Comparison of ENCODE assay signal across 8 mouse cellular contexts in genomic region chr4:148173811-148174494, GRCm38 (mm10). TPM values are rescaled to one million over a fixed set of nuclear protein-coding genes. Genes with fewer than 3 reads are reported as not detected.
DNase-seq lines count a peak whose midpoint lies in the region; ATAC-seq lines count a peak whose summit lies in the region.

No protein-coding gene starts in this region.

- WGBS in hindbrain, embryonic 10.5 days: 1% methylated on average over 30 of the region's 30 CpGs
- WGBS in midbrain, embryonic 11.5 days: under 1% methylated on average over 30 of the region's 30 CpGs

- H3K27me3 ChIP-seq in hindbrain, embryonic 10.5 days (ENCODE audit: insufficient read depth, poor library complexity, severe bottlenecking): peaks cover 91% of the 10 kb centered on the region
- H3K27me3 ChIP-seq in midbrain, embryonic 11.5 days (ENCODE audit: control insufficient read depth, insufficient read depth, low read length): peaks cover 48% of the 10 kb centered on the region

- H3K4me3 ChIP-seq in hindbrain, embryonic 10.5 days: peak overlapping the region; percentile 41
- H3K4me3 ChIP-seq in midbrain, embryonic 11.5 days (ENCODE audit: low read depth, low read length): peak overlapping the region; percentile 9; the same call in 1 of the 2 replicates

- peak; percentile 77 for DNase-seq in ES-CJ7 (ENCODE audit: low read depth, low spot score)
- peak; percentile 43 for DNase-seq in cerebellum, adult 8-10 months
- DNase-seq in hindbrain, embryonic 10.5 days (ENCODE audit: low spot score): peak; percentile 44
- DNase-seq in midbrain, embryonic 11.5 days (ENCODE audit: low spot score, missing footprints): peak; percentile 93
- DNase-seq in urinary bladder, adult 18-20 months (ENCODE audit: low spot score in 2 of 2): no peak
- DNase-seq in adrenal gland, postnatal 10 days: no peak
- DNase-seq in adrenal gland, postnatal 4 days (ENCODE audit: low spot score in 2 of 2): no peak
- no peak for DNase-seq in spleen, postnatal 36 days (ENCODE audit: low spot score in 2 of 2)

- 0 out of 2 replicates have a peak overlapping the region, but pooled peaks have one; percentile 21 for H3K9ac ChIP-seq in midbrain, embryonic 11.5 days (ENCODE audit: low read length)

- peak overlapping the region; percentile 42 for H3K4me2 ChIP-seq in midbrain, embryonic 11.5 days

- ATAC-seq in midbrain, embryonic 11.5 days (ENCODE audit: low FRiP score): peak; percentile 56

- no peaks in the 10 kb centered on the region for H3K9me3 ChIP-seq in hindbrain, embryonic 10.5 days
- H3K9me3 ChIP-seq in midbrain, embryonic 11.5 days (ENCODE audit: control insufficient read depth, low read length): no peaks in the 10 kb centered on the region

- peak overlapping the region; percentile 45; the same call in 1 of the 2 replicates for H3K27ac ChIP-seq in hindbrain, embryonic 10.5 days
- H3K27ac ChIP-seq in midbrain, embryonic 11.5 days (ENCODE audit: low read depth, low read length): peak overlapping the region; percentile 33; the same call in 1 of the 2 replicates

- H3K36me3 ChIP-seq in hindbrain, embryonic 10.5 days: no peaks in the 10 kb centered on the region
- no peaks in the 10 kb centered on the region for H3K36me3 ChIP-seq in midbrain, embryonic 11.5 days (ENCODE audit: control insufficient read depth, insufficient read depth, low read length)

- peaks cover 45% of the 10 kb centered on the region for H3K4me1 ChIP-seq in hindbrain, embryonic 10.5 days (replicated peaks)
- peaks cover 14% of the 10 kb centered on the region for H3K4me1 ChIP-seq in midbrain, embryonic 11.5 days (ENCODE audit: control insufficient read depth, insufficient read depth, low read length)

RNA-seq across cellular contexts. Expression of gene Fbxo2, which starts 13.5 kb away (rescaled TPM):
- 3.3 and 4.6 TPM in 2 replicates for polyA plus RNA-seq in hindbrain, embryonic 10.5 days (2016; fragmentation: Nextera tagmentation; extraction: Ambion mirVana)
- polyA plus RNA-seq in midbrain, embryonic 11.5 days (2014; fragmentation: Nextera tagmentation; extraction: Ambion mirVana): 0.58 and 1.1 TPM in 2 replicates
- total RNA-seq in adrenal gland, postnatal 10 days (2021): 1 to 10 TPM; 2.3 to 3.3 TPM
- 1 to 10 TPM; 2.7 to 2.8 TPM for total RNA-seq in adrenal gland, postnatal 4 days (2021)

RNA-seq across cellular contexts. Expression of gene Fbxo44, which starts 13.7 kb away (rescaled TPM):
- polyA plus RNA-seq in hindbrain, embryonic 10.5 days (2016; fragmentation: Nextera tagmentation; extraction: Ambion mirVana): 48.0 and 86.5 TPM in 2 replicates
- polyA plus RNA-seq in midbrain, embryonic 11.5 days (2014; fragmentation: Nextera tagmentation; extraction: Ambion mirVana): 65.3 and 71.4 TPM in 2 replicates
- total RNA-seq in adrenal gland, postnatal 10 days (2021): 1 to 10 TPM; 7.1 to 7.2 TPM
- 10 to 100 TPM; 13.9 to 15.0 TPM for total RNA-seq in adrenal gland, postnatal 4 days (2021)

RNA-seq across cellular contexts. Expression of gene Fbxo6, which starts 22.0 kb away (rescaled TPM):
- polyA plus RNA-seq in hindbrain, embryonic 10.5 days (2016; fragmentation: Nextera tagmentation; extraction: Ambion mirVana): 11.0 and 15.6 TPM in 2 replicates
- polyA plus RNA-seq in midbrain, embryonic 11.5 days (2014; fragmentation: Nextera tagmentation; extraction: Ambion mirVana): 13.1 and 14.2 TPM in 2 replicates
- 10 to 100 TPM; 30.4 to 31.3 TPM for total RNA-seq in adrenal gland, postnatal 10 days (2021)
- total RNA-seq in adrenal gland, postnatal 4 days (2021): 10 to 100 TPM; 28.2 to 32.8 TPM

RNA-seq across cellular contexts. Expression of gene Draxin, which starts 43.5 kb away (rescaled TPM):
- polyA plus RNA-seq in hindbrain, embryonic 10.5 days (2016; fragmentation: Nextera tagmentation; extraction: Ambion mirVana): 6.5 and 13.1 TPM in 2 replicates
- polyA plus RNA-seq in midbrain, embryonic 11.5 days (2014; fragmentation: Nextera tagmentation; extraction: Ambion mirVana): 11.5 and 12.7 TPM in 2 replicates
- under 1 TPM; 0.18 to 0.27 TPM for total RNA-seq in adrenal gland, postnatal 10 days (2021)
- 1 to 10 TPM in 1 of 2 experiments, under 1 TPM in 1; 0.42 to 1.0 TPM for total RNA-seq in adrenal gland, postnatal 4 days (2021)

RNA-seq across cellular contexts. Expression of gene Mad2l2, which starts 43.8 kb away (rescaled TPM):
- 74.3 and 86.9 TPM in 2 replicates for polyA plus RNA-seq in hindbrain, embryonic 10.5 days (2016; fragmentation: Nextera tagmentation; extraction: Ambion mirVana)
- 82.7 and 83.6 TPM in 2 replicates for polyA plus RNA-seq in midbrain, embryonic 11.5 days (2014; fragmentation: Nextera tagmentation; extraction: Ambion mirVana)
- total RNA-seq in adrenal gland, postnatal 10 days (2021): 10 to 100 TPM; 22.3 to 23.9 TPM
- total RNA-seq in adrenal gland, postnatal 4 days (2021): 10 to 100 TPM; 24.0 to 24.6 TPM

Comparison
In these comparisons a context has a peak if more than half of its experiments do, and no peak if none do; other contexts are left out.
1. DNase-seq: peak in ES-CJ7 (single experiment), cerebellum, adult 8-10 months (single experiment), hindbrain, embryonic 10.5 days (single experiment) and midbrain, embryonic 11.5 days (single experiment); none in urinary bladder, adult 18-20 months (0 of 2), adrenal gland, postnatal 10 days (single experiment), adrenal gland, postnatal 4 days (0 of 2) and spleen, postnatal 36 days (0 of 2).